Mouse (Mus musculus) kidney, postnatal 14 days (tissue): ENCODE measurements around the gene Tmeff2.

Source experiments
- DNase-seq: peaks from one replicate; pipeline ENCODE4 v3.0.0; 2022; ENCODE audit warnings: mixed read lengths

Gene Tmeff2

GRCm38 (mm10) chr1:51114721-51115120 is 214.3 kb downstream of the Tmeff2 start:
- DNase-seq, result no peak

- no peak for DNase-seq
Observed at GRCm38 (mm10) chr1:51115761-51116160, 215.3 kb downstream of the Tmeff2 start.

GRCm38 (mm10) chr1:51117830-51118229 is 217.4 kb downstream of the Tmeff2 start:
- DNase-seq, result no peak

GRCm38 (mm10) chr1:51125671-51126424 is 225.4 kb downstream of the Tmeff2 start:
- DNase-seq, result no peak

- no peak for DNase-seq
Observed at GRCm38 (mm10) chr1:51126425-51126765, 225.9 kb downstream of the Tmeff2 start.

- DNase-seq, result peak; percentile 51
Observed at GRCm38 (mm10) chr1:51136792-51137191, 236.3 kb downstream of the Tmeff2 start.

GRCm38 (mm10) chr1:51139605-51140004 is 239.2 kb downstream of the Tmeff2 start:
- DNase-seq, result no peak

- no peak for DNase-seq
Observed at GRCm38 (mm10) chr1:51141381-51141780, 240.9 kb downstream of the Tmeff2 start.

GRCm38 (mm10) chr1:51142729-51143128 is 242.3 kb downstream of the Tmeff2 start:
- no peak for DNase-seq

- DNase-seq, result no peak
Observed at GRCm38 (mm10) chr1:51145693-51146092, 245.2 kb downstream of the Tmeff2 start.

GRCm38 (mm10) chr1:51148481-51149137 is 248.2 kb downstream of the Tmeff2 start:
- DNase-seq, result peak; percentile 16

GRCm38 (mm10) chr1:51149488-51149887 is 249.0 kb downstream of the Tmeff2 start:
- no peak for DNase-seq

- DNase-seq, result no peak
Observed at GRCm38 (mm10) chr1:51149890-51150289, 249.4 kb downstream of the Tmeff2 start.

- no peak for DNase-seq
Observed at GRCm38 (mm10) chr1:51152017-51152416, 251.6 kb downstream of the Tmeff2 start.

- no peak for DNase-seq
Observed at GRCm38 (mm10) chr1:51152856-51153255, 252.4 kb downstream of the Tmeff2 start.

- no peak for DNase-seq
Observed at GRCm38 (mm10) chr1:51184276-51184675, 283.8 kb downstream of the Tmeff2 start.

- no peak for DNase-seq
Observed at GRCm38 (mm10) chr1:51189008-51189407, 288.6 kb downstream of the Tmeff2 start.

- no peak for DNase-seq
Observed at GRCm38 (mm10) chr1:51191253-51191652, 290.8 kb downstream of the Tmeff2 start.

GRCm38 (mm10) chr1:51191872-51192613 is 291.6 kb downstream of the Tmeff2 start:
- DNase-seq, result no peak

- DNase-seq, result no peak
Observed at GRCm38 (mm10) chr1:51199088-51199830, 298.8 kb downstream of the Tmeff2 start.

- no peak for DNase-seq
Observed at GRCm38 (mm10) chr1:51199954-51200353, 299.5 kb downstream of the Tmeff2 start.

- DNase-seq, result no peak
Observed at GRCm38 (mm10) chr1:51215631-51216030, 315.2 kb downstream of the Tmeff2 start.
